Mouse (Mus musculus) adrenal gland, adult (tissue): ENCODE results near the gene Tbc1d17.

ENCODE experiments used
- DNase-seq, 2 experiments: peaks; one replicate each; pipeline ENCODE4 v3.0.0; 2022 to 2023; ENCODE audit warnings: low spot score in 1 of 2; ENCODE audit not compliant: inconsistent age in 2 of 2

The Tbc1d17 gene

DNA sequence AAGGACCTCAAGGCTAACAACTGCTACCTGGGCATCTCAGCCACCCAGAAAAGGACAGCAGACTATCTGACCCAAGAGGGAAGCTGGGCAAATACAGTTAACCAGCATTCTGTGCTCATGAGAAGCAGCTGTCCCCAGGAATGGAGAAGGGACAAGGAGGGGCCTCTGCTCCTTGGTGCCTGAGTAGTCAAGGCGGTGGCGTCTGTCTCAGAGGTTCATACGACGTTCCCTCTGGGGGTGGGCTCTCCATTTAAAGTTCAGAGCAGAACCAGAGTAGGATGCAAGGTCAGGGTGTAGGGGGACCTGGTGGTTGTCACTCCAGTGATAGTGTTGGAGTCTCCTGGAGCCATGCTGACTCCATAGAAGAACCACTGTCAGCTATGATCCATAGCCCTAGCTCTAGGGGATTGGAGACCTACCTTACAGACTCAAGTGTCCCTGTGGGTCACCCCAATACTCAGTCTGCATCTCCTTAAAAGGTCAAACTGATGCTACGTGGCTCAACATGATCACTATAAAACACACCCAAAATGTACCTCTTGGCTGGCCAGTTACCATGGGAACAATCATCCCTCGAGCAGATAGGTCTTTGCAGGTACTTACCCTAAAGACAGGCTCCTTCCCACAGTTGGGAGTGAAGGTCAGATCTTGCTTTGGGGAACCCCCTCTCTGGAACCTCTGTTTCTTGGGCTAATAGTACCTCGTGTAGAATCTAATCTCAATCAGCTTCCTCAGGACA, 37.9 kb downstream of the Tbc1d17 start:
- no peak for DNase-seq

DNA sequence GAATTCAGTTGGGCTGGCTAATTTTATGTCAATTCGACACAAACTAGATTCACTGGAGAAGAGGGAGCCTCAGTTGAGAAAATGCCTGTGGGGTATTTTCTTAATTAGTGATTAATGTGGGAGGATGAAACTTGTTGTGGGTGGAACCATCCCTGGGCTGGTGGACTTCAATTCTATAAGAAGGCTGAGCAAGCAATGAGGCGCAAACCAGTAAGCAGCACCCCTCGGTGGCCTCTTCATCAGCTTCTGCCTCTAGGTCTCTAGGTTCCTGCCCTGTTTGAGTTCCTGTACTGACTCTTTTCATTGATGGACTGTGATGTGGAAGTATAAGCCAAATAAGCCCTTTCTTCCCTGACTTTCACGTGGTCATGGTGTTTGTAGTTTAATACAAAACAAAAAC, 38.5 kb downstream of the Tbc1d17 start:
- DNase-seq = no peak

DNA sequence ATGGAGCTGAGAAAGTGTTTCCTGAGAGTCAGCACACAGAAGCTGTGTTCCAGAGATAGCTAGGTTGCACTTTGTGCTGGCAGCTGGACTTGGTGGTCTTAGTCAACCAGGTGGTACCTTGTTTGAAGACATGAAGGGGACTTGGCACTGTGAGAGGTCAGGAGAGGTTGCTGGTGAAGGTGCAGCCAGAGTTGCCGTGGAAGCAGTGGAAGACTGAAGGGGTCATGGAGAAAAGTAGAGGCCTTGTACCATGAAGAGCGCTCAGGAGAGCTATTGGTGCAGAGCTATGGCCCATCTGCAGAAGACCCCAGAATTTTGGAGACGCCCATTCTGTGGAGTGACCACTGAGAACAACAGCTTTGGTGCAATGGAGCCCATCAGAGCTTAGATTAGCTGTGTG, 39.4 kb downstream of the Tbc1d17 start:
- DNase-seq = no peak

DNA sequence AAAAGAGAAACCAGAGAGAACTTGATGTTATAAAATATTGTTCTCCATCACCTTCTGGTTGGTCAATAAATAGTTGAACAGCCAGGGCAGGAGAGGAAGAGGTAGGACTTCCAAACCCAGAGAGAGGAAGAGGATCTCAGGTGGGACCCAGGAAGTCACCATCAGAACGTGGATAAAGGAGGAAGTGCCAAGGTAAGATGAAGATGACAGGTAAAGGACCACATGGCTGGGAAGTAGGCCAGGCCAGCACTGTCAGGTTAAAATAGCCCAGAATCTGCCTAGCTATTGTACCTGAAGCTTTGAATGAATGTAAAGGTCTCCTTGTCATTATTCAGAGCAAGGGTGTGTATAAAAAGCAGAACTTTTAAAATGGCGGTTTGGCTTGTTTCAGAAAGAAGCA, 40.0 kb downstream of the Tbc1d17 start:
- DNase-seq = no peak

DNA sequence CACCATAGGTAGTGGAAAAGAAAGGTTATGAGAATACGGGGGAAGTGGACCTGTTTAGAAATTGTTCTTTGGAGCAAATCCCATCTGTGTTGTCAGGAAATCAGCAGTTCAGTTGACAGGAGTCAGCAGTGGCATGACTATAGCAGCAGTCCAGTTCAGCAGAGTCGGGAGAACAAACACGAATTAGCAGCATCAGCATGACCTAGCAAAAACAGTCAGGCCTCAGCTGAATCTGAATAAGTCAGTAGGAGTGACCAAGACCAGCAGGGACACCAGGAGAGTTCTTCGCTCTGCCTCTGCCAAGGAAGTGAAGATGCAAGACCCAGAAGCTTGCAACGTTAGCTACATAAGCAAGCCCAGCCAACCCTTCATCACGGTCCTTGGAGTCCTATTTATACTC, 56.1 kb downstream of the Tbc1d17 start:
- no peak for DNase-seq

DNA sequence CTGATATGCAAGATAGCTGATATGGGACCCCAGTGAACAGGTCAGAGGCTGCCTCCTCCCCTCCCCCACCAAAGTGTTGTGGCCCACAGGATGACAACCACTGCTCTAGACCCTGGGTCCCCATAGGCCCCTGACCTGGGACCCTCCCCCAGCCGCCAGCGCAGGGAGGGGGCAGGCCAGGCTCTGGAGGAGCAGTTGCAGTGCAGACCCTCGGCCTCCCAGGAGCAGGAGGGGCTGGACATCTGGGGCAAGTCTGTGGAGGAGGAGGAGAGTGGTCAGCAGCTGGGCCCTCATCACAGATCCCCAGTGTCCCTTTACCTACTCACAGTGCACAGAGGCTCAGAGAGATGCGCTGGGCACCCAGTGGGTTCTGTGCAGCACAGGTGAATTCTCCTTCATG, 58.8 kb downstream of the Tbc1d17 start:
- no peak for DNase-seq

DNA sequence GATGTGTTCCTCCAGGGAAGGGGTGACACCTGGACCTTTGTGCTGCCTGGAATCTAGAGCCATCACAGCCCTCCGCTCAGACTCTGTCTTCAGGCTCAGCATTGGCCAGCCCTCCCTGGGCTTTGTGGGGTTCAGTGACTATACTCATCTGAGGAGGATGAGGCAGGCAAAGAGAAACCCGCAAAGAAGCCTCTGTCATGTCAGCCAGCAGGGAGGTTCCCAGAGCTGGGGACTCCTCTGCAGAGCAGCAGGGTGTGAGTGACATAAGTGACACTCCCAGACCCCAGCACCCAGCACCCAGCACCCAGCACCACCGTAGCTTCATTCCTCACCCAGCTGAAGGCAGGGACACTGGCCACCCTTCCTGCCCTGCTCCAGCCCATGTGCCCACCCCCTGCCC, 59.3 kb downstream of the Tbc1d17 start:
- DNase-seq = no peak
